Mouse (Mus musculus) CH12.LX (cell line): ENCODE results near the gene Tmem131l. TPM values are rescaled to one million over a fixed set of nuclear protein-coding genes. Genes with fewer than 3 reads are reported as not detected.

Experiments
- DNase-seq: peaks from one replicate; pipeline ENCODE4 v3.0.0-alpha.2; 2013; ENCODE audit errors: extremely low read depth
- H3K27ac ChIP-seq: 2 replicates; pipeline ENCODE4 v1.5.1; 2012; ENCODE audit warnings: low read depth, mild to moderate bottlenecking, control low read depth, moderate library complexity; ENCODE audit not compliant: insufficient read depth
- H3K27me3 ChIP-seq: replicated peaks from 2 replicates; pipeline ENCODE3; 2012; ENCODE audit warnings: inconsistent platforms
- H3K36me3 ChIP-seq, 2 experiments: replicated peaks in 1 of 2; 2 replicates each; pipeline versions ENCODE3 to v1.6.1; 2012; ENCODE audit warnings: inconsistent platforms in 1 of 2, low read length in 1 of 2, mild to moderate bottlenecking in 1 of 2, mixed read lengths in 1 of 2, moderate library complexity in 1 of 2; ENCODE audit not compliant: control insufficient read depth in 1 of 2, insufficient read depth in 1 of 2
- H3K4me1 ChIP-seq, 2 experiments: 2 replicates each; pipeline ENCODE4 v1.6.1; 2012; ENCODE audit warnings: inconsistent platforms in 1 of 2, moderate library complexity in 1 of 2; ENCODE audit not compliant: insufficient read depth in 2 of 2, control insufficient read depth in 1 of 2
- H3K4me2 ChIP-seq: 2 replicates; pipeline ENCODE4 v1.6.1; 2012; ENCODE audit warnings: low read depth, mild to moderate bottlenecking, control low read depth; ENCODE audit not compliant: poor library complexity, insufficient read depth, severe bottlenecking
- H3K4me3 ChIP-seq, 3 experiments: fragments of 150-350 bp in 1 of 3; sonication (generic) in 1 of 3; replicated peaks in 1 of 3; 2 replicates each; pipeline versions ENCODE3 to v1.5.1; 2011 to 2012; ENCODE audit warnings: low read depth in 2 of 3, low read length in 2 of 3, mild to moderate bottlenecking in 2 of 3, moderate library complexity in 2 of 3, control low read depth in 1 of 3, improper control_type of control experiment in 1 of 3, inconsistent platforms in 1 of 3, mixed read lengths in 1 of 3; ENCODE audit not compliant: poor library complexity in 1 of 3
- H3K79me2 ChIP-seq: replicated peaks from 2 replicates; pipeline ENCODE4 v1.6.1; 2012; ENCODE audit warnings: mild to moderate bottlenecking, moderate library complexity; ENCODE audit not compliant: control insufficient read depth, poor library complexity, insufficient read depth, severe bottlenecking; ENCODE audit errors: extremely low read depth
- H3K9ac ChIP-seq: 2 replicates; pipeline ENCODE4 v1.6.1; 2012; ENCODE audit warnings: low read depth, mild to moderate bottlenecking, control low read depth, moderate library complexity; ENCODE audit not compliant: insufficient read depth
- H3K9me3 ChIP-seq: replicated peaks from 2 replicates; pipeline ENCODE3; 2012; ENCODE audit warnings: low read length, inconsistent platforms, mixed read lengths
- CTCF ChIP-seq, 2 experiments: IDR thresholded peaks in 1 of 2; conservative IDR thresholded peaks in 1 of 2; 2 replicates each; pipeline ENCODE4 v1.5.1; 2011 to 2012; ENCODE audit warnings: low read depth in 2 of 2, low read length in 2 of 2, improper control_type of control experiment in 1 of 2, inconsistent platforms in 1 of 2, mild to moderate bottlenecking in 1 of 2, moderate library complexity in 1 of 2
- ELF1 ChIP-seq: IDR thresholded peaks from 2 replicates; pipeline ENCODE4 v1.6.1; 2014; ENCODE audit warnings: low read depth, mild to moderate bottlenecking, inconsistent platforms, low read length, improper control_type of control experiment
- EP300 ChIP-seq: IDR thresholded peaks from 2 replicates; pipeline ENCODE4 v1.6.1; 2011; ENCODE audit warnings: low read length, improper control_type of control experiment
- HCFC1 ChIP-seq: IDR thresholded peaks from 2 replicates; pipeline ENCODE4 v1.6.1; 2012; ENCODE audit warnings: low read depth, mild to moderate bottlenecking, inconsistent platforms, low read length, improper control_type of control experiment
- IRF4 ChIP-seq: IDR thresholded peaks from 2 replicates; pipeline ENCODE4 v1.6.1; 2014; ENCODE audit warnings: low read depth, mild to moderate bottlenecking, inconsistent platforms, low read length, improper control_type of control experiment
- JUN ChIP-seq: IDR thresholded peaks from 2 replicates; pipeline ENCODE4 v1.6.1; 2011; ENCODE audit warnings: low read depth, mild to moderate bottlenecking, low read length, improper control_type of control experiment, moderate library complexity; ENCODE audit not compliant: insufficient read depth
- JUND ChIP-seq: conservative IDR thresholded peaks from 2 replicates; pipeline ENCODE4 v1.6.1; 2011; ENCODE audit warnings: low read depth, low read length, improper control_type of control experiment
- KAT2A ChIP-seq: IDR thresholded peaks from 2 replicates; pipeline ENCODE4 v1.6.1; 2012; ENCODE audit warnings: low read length, improper control_type of control experiment, inconsistent platforms; ENCODE audit not compliant: insufficient replicate concordance
- MAX ChIP-seq: IDR thresholded peaks from 2 replicates; pipeline ENCODE4 v1.6.1; 2011; ENCODE audit warnings: low read length, improper control_type of control experiment
- MAZ ChIP-seq: IDR thresholded peaks from 2 replicates; pipeline ENCODE4 v1.6.1; 2012; ENCODE audit warnings: low read depth, mild to moderate bottlenecking, inconsistent platforms, low read length, improper control_type of control experiment, moderate library complexity
- NELFE ChIP-seq: IDR thresholded peaks from 2 replicates; pipeline ENCODE4 v1.6.1; 2011; ENCODE audit warnings: low read depth, low read length, improper control_type of control experiment
- NRF1 ChIP-seq: IDR thresholded peaks from 2 replicates; pipeline ENCODE4 v1.6.1; 2014; ENCODE audit warnings: low read depth, mild to moderate bottlenecking, inconsistent platforms, low read length, improper control_type of control experiment, moderate library complexity
- PAX5 ChIP-seq: IDR thresholded peaks from 2 replicates; pipeline ENCODE4 v1.6.1; 2012; ENCODE audit warnings: low read length, inconsistent platforms, mixed read lengths
- POLR2A ChIP-seq: IDR thresholded peaks from 2 replicates; pipeline ENCODE4 v1.6.1; 2011; ENCODE audit warnings: low read depth, mild to moderate bottlenecking, improper control_type of control experiment, low read length
- RAD21 ChIP-seq: IDR thresholded peaks from 2 replicates; pipeline ENCODE4 v1.6.1; 2011; ENCODE audit warnings: low read depth, mild to moderate bottlenecking, low read length, improper control_type of control experiment, moderate library complexity
- SIN3A ChIP-seq: IDR thresholded peaks from 2 replicates; pipeline ENCODE4 v1.6.1; 2012; ENCODE audit warnings: low read length, improper control_type of control experiment, inconsistent platforms
- SMC3 ChIP-seq: IDR thresholded peaks from 2 replicates; pipeline ENCODE4 v1.6.1; 2011; ENCODE audit warnings: low read depth, low read length, improper control_type of control experiment
- UBTF ChIP-seq: IDR thresholded peaks from 2 replicates; pipeline ENCODE4 v1.6.1; 2012; ENCODE audit warnings: low read depth, mild to moderate bottlenecking, inconsistent platforms, low read length, improper control_type of control experiment, moderate library complexity
- ZC3H11A ChIP-seq: IDR thresholded peaks from 2 replicates; pipeline ENCODE4 v1.6.1; 2012; ENCODE audit warnings: low read depth, mild to moderate bottlenecking, inconsistent platforms, low read length, improper control_type of control experiment
- ZMIZ1 ChIP-seq: IDR thresholded peaks from 2 replicates; pipeline ENCODE4 v1.6.1; 2012; ENCODE audit warnings: low read depth, mild to moderate bottlenecking, inconsistent platforms, low read length, improper control_type of control experiment
- dilution Hi-C: fragments of 300-500 bp; cut with MboI; formaldehyde crosslinking; loops from 2 replicates; pipeline ENCODE4 v1.14.3; 2020; ENCODE audit warnings: low sequenced_read_pairs; ENCODE audit not compliant: extremely low pct_unique_long_range_greater_than_20kb, extremely low pct_ligation_motif_present
- in situ Hi-C: fragments of 300-500 bp; cut with MboI; formaldehyde crosslinking; loops from 3 replicates; pipeline ENCODE4 v1.14.3; 2019; ENCODE audit warnings: low sequenced_read_pairs, low pct_ligation_motif_present, low pct_unique_long_range_greater_than_20kb, mixed read lengths
- polyA plus RNA-seq: library from polyadenylated mRNA; unstranded; fragments of >175 nt; gene quantifications from 2 replicates; pipeline ENCODE4 v1.2.1, GENCODE M21; 2012; ENCODE audit warnings: low read depth; ENCODE audit not compliant: insufficient read length
- total RNA-seq, 2 experiments: library from RNA; depleted of rRNA; stranded (reverse); fragments of 300-350 nt in 1 of 2; fragments of >200 nt in 1 of 2; gene quantifications; 2 replicates each; pipeline ENCODE4 v1.2.3; 2012 to 2014

The Tmem131l gene
- total and polyA plus RNA-seq, 3 experiments: 32.7 to 89.7 (median 37.1) TPM

- Histone ChIP-seq H3K9ac (no peak overlapping the region), H3K36me3 (peaks cover 53 to 82% of the 10 kb centered on the region in 2 experiments), H3K4me3 (no peak overlapping the region), H3K27me3 (no peaks in the 10 kb centered on the region), H3K27ac (no peak overlapping the region), H3K4me1 (peaks cover 0 to 13% of the 10 kb centered on the region in 2 experiments; a peak in 2 of 4 replicates), H3K4me2 (no peak overlapping the region), H3K9me3 (no peaks in the 10 kb centered on the region), H3K79me2 (no peaks in the 10 kb centered on the region)
- in situ Hi-C loops: loop anchor here (10.0 kb wide), 1 partner anchor 93 kb away; no protein-coding TSS in a partner anchor
- dilution Hi-C loops: no loop called here
- DNase-seq: no peak
- TF ChIP-seq POLR2A: no peak
- TF ChIP-seq KAT2A: no peak
- no peak for TF ChIP-seq SIN3A
- TF ChIP-seq JUND: no peak
- TF ChIP-seq PAX5: no peak
- TF ChIP-seq NELFE: no peak
- no peak for TF ChIP-seq CTCF (conservative IDR thresholded peaks at IDR 0.05 in 1 of 2, IDR thresholded peaks at IDR 0.05 in 1 of 2; ENCODE audit: low read depth in 2 of 2, low read length in 2 of 2)
- no peak for TF ChIP-seq HCFC1
- TF ChIP-seq UBTF: no peak
- no peak for TF ChIP-seq JUN
- TF ChIP-seq ELF1: no peak
- no peak for TF ChIP-seq SMC3
- TF ChIP-seq ZC3H11A: no peak
- TF ChIP-seq ZMIZ1: no peak
- TF ChIP-seq RAD21: no peak
- no peak for TF ChIP-seq MAX
- TF ChIP-seq, all 38 proteins: peak for 0
Measured at GRCm38 (mm10) chr3:83898246-83898645, 141.7 kb downstream of the Tmem131l start.

GRCm38 (mm10) chr3:83895811-83896210 lies 144.2 kb downstream of the Tmem131l start:
- Histone ChIP-seq H3K9ac (no peak overlapping the region), H3K79me2 (no peaks in the 10 kb centered on the region), H3K27me3 (no peaks in the 10 kb centered on the region), H3K27ac (no peak overlapping the region), H3K4me2 (no peak overlapping the region), H3K4me3 (no peak overlapping the region), H3K4me1 (peaks cover 0 to 13% of the 10 kb centered on the region in 2 experiments; a peak in 2 of 4 replicates), H3K36me3 (peaks cover 30 to 57% of the 10 kb centered on the region in 2 experiments), H3K9me3 (peaks cover 2% of the 10 kb centered on the region)
- in situ Hi-C loops: loop anchor here (10.0 kb wide), 1 partner anchor 91 kb away; no protein-coding TSS in a partner anchor
- peak; percentile 86 for TF ChIP-seq SMC3
- TF ChIP-seq RAD21: peak; percentile 52
- no peak for TF ChIP-seq POLR2A
- TF ChIP-seq IRF4: 0 out of 2 replicates have a peak, but pooled peaks have one; percentile 8
- TF ChIP-seq UBTF: no peak
- peak; percentile 42 to 71 for TF ChIP-seq CTCF (conservative IDR thresholded peaks at IDR 0.05 in 1 of 2, IDR thresholded peaks at IDR 0.05 in 1 of 2; ENCODE audit: low read depth in 2 of 2, low read length in 2 of 2)
- no peak for TF ChIP-seq MAX
- TF ChIP-seq MAZ: 0 out of 2 replicates have a peak, but pooled peaks have one; percentile 20
- TF ChIP-seq NRF1: no peak
- TF ChIP-seq ZC3H11A: 0 out of 2 replicates have a peak, but pooled peaks have one; percentile 15
- no peak for TF ChIP-seq EP300
- dilution Hi-C loops: no loop called here
- peak; percentile 36 for DNase-seq
